Mouse (Mus musculus) testis, adult 2 months (tissue): Measurements from ENCODE around the gene E130308A19Rik.

Experiments
- CTCF ChIP-seq: fragments of 200-500 bp; IDR thresholded peaks from 2 replicates; pipeline ENCODE4 v1.5.1; 2012; ENCODE audit warnings: low read depth, mild to moderate bottlenecking, inconsistent platforms, low read length, moderate library complexity; ENCODE audit not compliant: control insufficient read depth, insufficient read depth, insufficient replicate concordance
- POLR2A ChIP-seq: fragments of 200-500 bp; IDR thresholded peaks from 2 replicates; pipeline ENCODE4 v1.6.1; 2012; ENCODE audit warnings: low read depth, mild to moderate bottlenecking, inconsistent platforms, low read length, moderate library complexity; ENCODE audit not compliant: control insufficient read depth

DNA sequence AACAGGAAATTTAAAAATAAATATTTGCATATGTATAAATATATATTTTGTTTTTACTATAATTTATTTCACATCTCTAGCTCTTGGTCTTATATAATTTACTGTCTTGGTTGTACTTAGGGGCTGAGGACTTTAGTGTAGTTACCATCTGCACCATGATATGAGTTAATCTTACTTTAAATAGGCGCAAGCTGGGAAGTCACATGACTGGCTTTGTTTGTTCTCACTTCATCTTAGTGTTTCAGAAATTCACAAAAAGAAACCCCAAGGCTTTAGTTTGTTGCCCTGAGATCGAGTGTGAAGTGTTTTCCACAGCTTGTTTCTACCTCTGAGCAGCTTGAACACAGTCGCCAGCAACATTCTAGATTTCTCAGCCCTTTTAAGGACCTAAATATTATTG lies 49.7 kb downstream of the E130308A19Rik start:
- TF ChIP-seq CTCF (no peak), POLR2A (no peak)
